Comparison of ENCODE assay signal across 13 mouse cellular contexts in the genomic region with DNA sequence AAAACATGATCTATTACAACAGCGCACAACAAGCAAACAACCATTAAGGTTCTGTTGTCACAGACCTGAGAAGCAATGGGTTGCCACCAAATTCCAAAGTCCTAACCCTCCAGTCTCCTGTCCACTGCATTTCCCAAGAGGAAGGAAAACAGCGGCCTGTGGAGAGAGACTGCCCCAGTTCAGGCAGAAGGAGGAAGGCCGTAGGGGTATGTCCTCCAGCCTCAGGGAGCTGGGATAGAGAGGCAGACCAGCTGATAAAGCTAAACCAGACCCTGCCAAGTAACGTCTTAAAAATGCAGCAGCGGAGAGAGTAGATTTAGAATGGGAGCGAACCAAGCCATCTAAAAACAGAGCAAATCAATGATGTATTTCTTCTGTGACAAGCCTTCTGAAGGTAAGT. TPM values are rescaled to one million over a fixed set of nuclear protein-coding genes. Genes with fewer than 3 reads are reported as not detected.
A peak's percentile ranks its signal among the peaks of the same experiment; 100 is the strongest.
DNase-seq lines count a peak whose midpoint lies in the region; ATAC-seq and TF ChIP-seq lines count a peak whose summit lies in the region.
"Had no signal": no experiment of that assay in that cellular context is flagged by ENCODE, and none has a peak within 500 bp of the region (broad histone marks: within the 10 kb centered on the region; RNA-seq: fewer than 3 reads in every experiment).

No protein-coding gene starts in this region.

- WGBS in kidney, postnatal 0 days = 53% methylated on average over 6 of the region's 6 CpGs
- 75% methylated on average over 6 of the region's 6 CpGs for whole genome bisulfite sequencing in embryonic facial prominence, embryonic 12.5 days
- WGBS in heart, embryonic 13.5 days = 38% methylated on average over 6 of the region's 6 CpGs
- WGBS in limb, embryonic 15.5 days = 62% methylated on average over 6 of the region's 6 CpGs
- 87% methylated on average over 6 of the region's 6 CpGs for WGBS in forebrain, embryonic 11.5 days

- H3K9me3 ChIP-seq in kidney, postnatal 0 days (replicated peaks; ENCODE audit: low read length) = no peaks in the 10 kb centered on the region
- H3K9me3 ChIP-seq in embryonic facial prominence, embryonic 12.5 days = no peaks in the 10 kb centered on the region
- no peaks in the 10 kb centered on the region for H3K9me3 ChIP-seq in heart, embryonic 13.5 days
- no peaks in the 10 kb centered on the region for H3K9me3 ChIP-seq in limb, embryonic 15.5 days
- no peaks in the 10 kb centered on the region for H3K9me3 ChIP-seq in forebrain, embryonic 11.5 days (ENCODE audit: control insufficient read depth, low read length)
- H3K9me3 ChIP-seq: midbrain, embryonic 10.5 days; neural tube, embryonic 12.5 days had no signal

- no peak for DNase-seq in kidney, postnatal 0 days (ENCODE audit: low spot score)
- DNase-seq in kidney, postnatal 10 days = no peak
- no peak for DNase-seq in adrenal gland, adult 8-10 months
- DNase-seq in forebrain, embryonic 11.5 days (ENCODE audit: low spot score) = no peak
- DNase-seq: cerebellum, postnatal 36 days had no signal

- no peak overlapping the region for H3K4me2 ChIP-seq in kidney, postnatal 0 days (ENCODE audit: low read length)
- H3K4me2 ChIP-seq in embryonic facial prominence, embryonic 12.5 days (replicated peaks) = no peak overlapping the region
- H3K4me2 ChIP-seq in heart, embryonic 13.5 days = no peak overlapping the region
- H3K4me2 ChIP-seq in limb, embryonic 15.5 days = no peak overlapping the region
- no peak overlapping the region for H3K4me2 ChIP-seq in forebrain, embryonic 11.5 days (ENCODE audit: low read depth, low read length, severe bottlenecking)
- H3K4me2 ChIP-seq: neural tube, embryonic 12.5 days had no signal

- H3K36me3 ChIP-seq in kidney, postnatal 0 days (ENCODE audit: insufficient read depth, low read length) = no peaks in the 10 kb centered on the region
- H3K36me3 ChIP-seq in embryonic facial prominence, embryonic 12.5 days = no peaks in the 10 kb centered on the region
- no peaks in the 10 kb centered on the region for H3K36me3 ChIP-seq in heart, embryonic 13.5 days
- no peaks in the 10 kb centered on the region for H3K36me3 ChIP-seq in limb, embryonic 15.5 days
- no peaks in the 10 kb centered on the region for H3K36me3 ChIP-seq in forebrain, embryonic 11.5 days (ENCODE audit: control insufficient read depth, insufficient read depth, low read length)
- H3K36me3 ChIP-seq: midbrain, embryonic 10.5 days; neural tube, embryonic 12.5 days had no signal

- TF ChIP-seq CTCF in kidney, postnatal 0 days (IDR thresholded peaks at IDR 0.05; ENCODE audit: low read depth) = no peak

- ATAC-seq in kidney, postnatal 0 days (replicated peaks; ENCODE audit: low FRiP score, low read depth) = no peak
- ATAC-seq in embryonic facial prominence, embryonic 12.5 days (ENCODE audit: insufficient number of reproducible peaks, insufficient read depth, low FRiP score, low TSS enrichment) = no peak
- ATAC-seq in heart, embryonic 13.5 days (ENCODE audit: extremely low read depth, insufficient number of reproducible peaks, low FRiP score, low TSS enrichment) = no peak
- ATAC-seq in limb, embryonic 15.5 days (ENCODE audit: insufficient number of reproducible peaks, low FRiP score, low TSS enrichment, low read depth) = no peak
- no peak for ATAC-seq in granulocyte monocyte progenitor cell, adult 5-6 weeks (replicated peaks; ENCODE audit: poor library complexity, severe bottlenecking)
- ATAC-seq in forebrain, embryonic 11.5 days (replicated peaks; ENCODE audit: low FRiP score) = no peak
- ATAC-seq: forebrain, embryonic 14.5 days had no signal

- H3K4me1 ChIP-seq in kidney, postnatal 0 days (replicated peaks; ENCODE audit: insufficient read depth, low read length) = 0 out of 2 replicates have a peak, but pooled peaks cover 10% of the 10 kb centered on the region
- peaks cover 40% of the 10 kb centered on the region for H3K4me1 ChIP-seq in embryonic facial prominence, embryonic 12.5 days
- peaks cover 85% of the 10 kb centered on the region for H3K4me1 ChIP-seq in heart, embryonic 13.5 days
- peaks cover 43% of the 10 kb centered on the region for H3K4me1 ChIP-seq in limb, embryonic 15.5 days
- no peaks in the 10 kb centered on the region for H3K4me1 ChIP-seq in forebrain, embryonic 11.5 days (replicated peaks; ENCODE audit: control insufficient read depth, insufficient read depth, low read length)

- no peaks in the 10 kb centered on the region for H3K27me3 ChIP-seq in kidney, postnatal 0 days (ENCODE audit: insufficient read depth, low read length)
- no peaks in the 10 kb centered on the region for H3K27me3 ChIP-seq in embryonic facial prominence, embryonic 12.5 days
- H3K27me3 ChIP-seq in heart, embryonic 13.5 days (replicated peaks) = no peaks in the 10 kb centered on the region
- H3K27me3 ChIP-seq in limb, embryonic 15.5 days = no peaks in the 10 kb centered on the region
- no peaks in the 10 kb centered on the region for H3K27me3 ChIP-seq in forebrain, embryonic 11.5 days (ENCODE audit: control insufficient read depth, insufficient read depth, low read length)
- H3K27me3 ChIP-seq: neural tube, embryonic 12.5 days had no signal

- H3K9ac ChIP-seq in kidney, postnatal 0 days (ENCODE audit: low read depth, low read length) = no peak overlapping the region
- no peak overlapping the region for H3K9ac ChIP-seq in embryonic facial prominence, embryonic 12.5 days
- no peak overlapping the region for H3K9ac ChIP-seq in heart, embryonic 13.5 days
- H3K9ac ChIP-seq in limb, embryonic 15.5 days = no peak overlapping the region
- H3K9ac ChIP-seq in forebrain, embryonic 11.5 days (ENCODE audit: low read length) = no peak overlapping the region
- H3K9ac ChIP-seq: neural tube, embryonic 12.5 days had no signal

- H3K4me3 ChIP-seq in kidney, postnatal 0 days (replicated peaks; ENCODE audit: low read depth, low read length) = no peak overlapping the region
- H3K4me3 ChIP-seq in embryonic facial prominence, embryonic 12.5 days = no peak overlapping the region
- H3K4me3 ChIP-seq in heart, embryonic 13.5 days = no peak overlapping the region
- no peak overlapping the region for H3K4me3 ChIP-seq in limb, embryonic 15.5 days
- H3K4me3 ChIP-seq in forebrain, embryonic 11.5 days (ENCODE audit: low read depth, low read length) = no peak overlapping the region
- H3K4me3 ChIP-seq: midbrain, embryonic 10.5 days; neural tube, embryonic 12.5 days had no signal

- peak overlapping the region; percentile 82 for H3K27ac ChIP-seq in kidney, postnatal 0 days
- peak overlapping the region; percentile 24; the same call in 1 of the 2 replicates for H3K27ac ChIP-seq in embryonic facial prominence, embryonic 12.5 days
- H3K27ac ChIP-seq in heart, embryonic 13.5 days (replicated peaks) = peak overlapping the region; percentile 87
- peak overlapping the region; percentile 86 for H3K27ac ChIP-seq in limb, embryonic 15.5 days
- H3K27ac ChIP-seq in forebrain, embryonic 11.5 days (ENCODE audit: low read depth, low read length) = no peak overlapping the region
- H3K27ac ChIP-seq: midbrain, embryonic 10.5 days; neural tube, embryonic 12.5 days had no signal

RNA-seq across cellular contexts. Expression of a gene that starts 44.8 kb away (rescaled TPM):
- 1.8 and 2.2 TPM in 2 replicates for polyA plus RNA-seq in kidney, postnatal 0 days (2015; fragmentation: Nextera tagmentation; extraction: Ambion mirVana)
- polyA plus RNA-seq in embryonic facial prominence, embryonic 12.5 days (2016; fragmentation: Nextera tagmentation; extraction: Ambion mirVana) = 0.47 and 0.59 TPM in 2 replicates
- 0.08 TPM in 1 of 2 replicates, not detected in the other for polyA plus RNA-seq in heart, embryonic 13.5 days (2015; fragmentation: Nextera tagmentation; extraction: Ambion mirVana)
- polyA plus RNA-seq in limb, embryonic 15.5 days (2015; fragmentation: Nextera tagmentation; extraction: Ambion mirVana) = 0.41 and 0.65 TPM in 2 replicates
- not detected in 2 replicates for total RNA-seq in granulocyte monocyte progenitor cell, adult 5-6 weeks (2014; fragmentation: Nextera tagmentation)
- not detected in 2 replicates for total RNA-seq in granulocyte monocyte progenitor cell, adult 5-6 weeks (2017)
- under 1 TPM; 0.06 to 0.22 (median 0.10) TPM for total RNA-seq in adrenal gland, adult 8-10 months (2022)
- 0.16 and 0.63 TPM in 2 replicates for polyA plus RNA-seq in forebrain, embryonic 11.5 days (2014; fragmentation: Nextera tagmentation; extraction: Ambion mirVana)
- polyA plus RNA-seq: neural tube, embryonic 12.5 days; testis, adult 2 months had no signal
